Mouse (Mus musculus): ENCODE results near the gene Tbc1d32.
A peak's percentile ranks its signal among the peaks of the same experiment; 100 is the strongest.
"Not testable (repeated sequence)": the region's sequence is repeated elsewhere in the genome, so short reads cannot be mapped to it uniquely, and the experiment has no call there.

Gene Tbc1d32

GRCm38 (mm10) chr10:56228568-56229209 lies at the start of gene Tbc1d32:
Gene Tbc1d32 (minus strand): TSS chr10:56228689.
- peak; percentile 91 for DNase-seq

- no peak for DNase-seq
These were observed 666 bp downstream of the Tbc1d32 start for GRCm38 (mm10) chr10:56227771-56228275.

GRCm38 (mm10) chr10:56215797-56216196 lies 12.7 kb downstream of the Tbc1d32 start:
- no peak for DNase-seq

GRCm38 (mm10) chr10:56210343-56210742 lies 18.1 kb downstream of the Tbc1d32 start:
- DNase-seq = no peak

- no peak for DNase-seq
These were observed 21.6 kb downstream of the Tbc1d32 start for GRCm38 (mm10) chr10:56206802-56207404.

GRCm38 (mm10) chr10:56204348-56204747 lies 24.1 kb downstream of the Tbc1d32 start:
- DNase-seq = no peak

- no peak for DNase-seq
These were observed 28.6 kb downstream of the Tbc1d32 start for GRCm38 (mm10) chr10:56199902-56200301.

GRCm38 (mm10) chr10:56198691-56199090 lies 29.8 kb downstream of the Tbc1d32 start:
- no peak for DNase-seq

GRCm38 (mm10) chr10:56194310-56194709 lies 34.2 kb downstream of the Tbc1d32 start:
- DNase-seq = no peak

GRCm38 (mm10) chr10:56181727-56182126 lies 46.8 kb downstream of the Tbc1d32 start:
- no peak for DNase-seq

- DNase-seq = no peak
These were observed 55.3 kb downstream of the Tbc1d32 start for GRCm38 (mm10) chr10:56173184-56173583.

GRCm38 (mm10) chr10:56167721-56168120 lies 60.8 kb downstream of the Tbc1d32 start:
- not testable (repeated sequence) for DNase-seq

GRCm38 (mm10) chr10:56165758-56166157 lies 62.7 kb downstream of the Tbc1d32 start:
- no peak for DNase-seq

- no peak for DNase-seq
These were observed 64.1 kb downstream of the Tbc1d32 start for GRCm38 (mm10) chr10:56164411-56164810.

- DNase-seq = no peak
These were observed 69.7 kb downstream of the Tbc1d32 start for GRCm38 (mm10) chr10:56158748-56159147.

- no peak for DNase-seq
These were observed 70.3 kb downstream of the Tbc1d32 start for GRCm38 (mm10) chr10:56158207-56158606.

- DNase-seq = no peak
These were observed 71.5 kb downstream of the Tbc1d32 start for GRCm38 (mm10) chr10:56156956-56157355.

- DNase-seq = no peak
These were observed 79.6 kb downstream of the Tbc1d32 start for GRCm38 (mm10) chr10:56148920-56149319.

- no peak for DNase-seq
These were observed 91.3 kb downstream of the Tbc1d32 start for GRCm38 (mm10) chr10:56137191-56137590.

GRCm38 (mm10) chr10:56129642-56130041 lies 98.8 kb downstream of the Tbc1d32 start:
- DNase-seq = no peak

- no peak for DNase-seq
These were observed 101.5 kb downstream of the Tbc1d32 start for GRCm38 (mm10) chr10:56126972-56127371.

GRCm38 (mm10) chr10:56115636-56116180 lies 112.8 kb downstream of the Tbc1d32 start:
- DNase-seq = no peak

GRCm38 (mm10) chr10:56114951-56115635 lies 113.4 kb downstream of the Tbc1d32 start:
- DNase-seq = peak; percentile 54

GRCm38 (mm10) chr10:56106996-56107334 lies 121.5 kb downstream of the Tbc1d32 start:
- no peak for DNase-seq

Measured in lung, postnatal 14 days (tissue).